Mouse (Mus musculus): ENCODE data around the gene Gm10282.

Gene Gm10282

DNA sequence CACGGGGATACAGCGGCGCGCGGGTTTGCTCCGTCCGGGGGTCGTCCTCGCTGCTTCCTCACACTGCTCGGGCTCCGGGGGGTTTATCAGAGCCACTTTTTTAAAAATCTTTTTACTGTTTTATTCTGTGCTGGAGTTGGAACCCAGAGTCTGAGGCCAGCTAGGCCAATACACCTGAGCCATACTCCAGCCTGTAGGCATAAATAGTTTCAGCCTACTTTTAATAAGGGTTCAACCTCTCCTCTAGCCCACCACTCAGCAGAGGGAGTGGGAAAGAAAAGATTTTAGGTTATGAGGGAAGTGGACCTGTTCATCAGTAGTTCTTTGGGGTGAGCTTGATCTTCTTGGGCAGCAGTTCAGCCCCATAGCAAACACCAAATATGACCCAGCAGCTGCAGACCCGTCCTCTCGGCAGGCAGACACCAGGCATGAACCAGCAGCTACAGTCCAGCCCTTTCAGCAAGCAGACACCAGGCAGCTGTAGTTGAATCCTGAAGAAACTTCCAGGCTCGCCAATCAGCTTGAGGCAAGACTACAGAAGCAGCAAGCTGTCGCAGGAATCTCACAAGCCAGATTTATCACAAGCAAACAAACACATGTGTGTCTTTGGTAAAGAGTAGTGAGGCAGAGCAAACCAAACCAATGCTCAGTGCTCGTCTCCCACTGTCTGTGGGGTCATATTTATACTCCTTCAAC lies at the start of gene Gm10282:
Gene Gm10282, minus strand, starts transcription at position 51 of the 696 bp plus-strand sequence.
- DNase-seq (ENCODE audit: low spot score in 2 of 2) = no peak

DNA sequence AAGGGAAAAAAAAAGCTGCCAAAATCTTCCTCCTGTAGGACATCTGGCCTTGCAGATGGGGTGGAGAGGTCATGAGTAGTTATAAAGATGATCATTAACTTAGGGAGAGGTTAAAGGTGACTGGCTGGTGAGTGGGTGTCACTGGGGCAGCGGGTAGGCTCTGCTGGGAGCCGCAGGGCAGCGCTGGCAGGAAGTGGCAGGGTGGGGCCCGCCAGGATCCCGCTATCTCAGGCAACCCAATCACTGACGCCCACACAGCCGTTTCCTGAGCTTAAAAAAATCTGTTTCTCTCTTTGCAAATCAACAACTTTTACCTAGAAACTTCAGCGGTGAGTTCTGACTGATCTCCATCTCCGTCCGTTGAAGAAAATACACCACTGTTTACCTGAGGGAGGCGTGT lies 49.2 kb upstream of the Gm10282 start:
- DNase-seq (ENCODE audit: low spot score in 2 of 2) = no peak

DNA sequence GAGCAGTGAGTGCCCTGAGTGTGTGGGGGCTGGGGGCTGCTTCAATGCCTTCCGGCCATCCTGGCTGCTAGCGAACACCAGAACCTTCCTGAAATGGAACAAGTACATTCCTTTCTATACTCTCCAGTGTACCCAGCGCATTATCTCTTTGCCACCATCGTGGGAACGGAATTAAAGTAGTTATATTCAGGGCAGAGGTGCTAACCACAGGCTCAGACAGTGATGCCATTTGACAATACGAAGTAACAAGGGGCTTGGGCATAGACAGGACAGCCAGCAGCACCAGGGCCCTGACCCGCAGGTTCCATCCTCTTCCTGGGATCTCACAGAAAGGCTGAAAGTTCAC lies 48.6 kb upstream of the Gm10282 start:
- no peak for DNase-seq (ENCODE audit: low spot score in 2 of 2)

DNA sequence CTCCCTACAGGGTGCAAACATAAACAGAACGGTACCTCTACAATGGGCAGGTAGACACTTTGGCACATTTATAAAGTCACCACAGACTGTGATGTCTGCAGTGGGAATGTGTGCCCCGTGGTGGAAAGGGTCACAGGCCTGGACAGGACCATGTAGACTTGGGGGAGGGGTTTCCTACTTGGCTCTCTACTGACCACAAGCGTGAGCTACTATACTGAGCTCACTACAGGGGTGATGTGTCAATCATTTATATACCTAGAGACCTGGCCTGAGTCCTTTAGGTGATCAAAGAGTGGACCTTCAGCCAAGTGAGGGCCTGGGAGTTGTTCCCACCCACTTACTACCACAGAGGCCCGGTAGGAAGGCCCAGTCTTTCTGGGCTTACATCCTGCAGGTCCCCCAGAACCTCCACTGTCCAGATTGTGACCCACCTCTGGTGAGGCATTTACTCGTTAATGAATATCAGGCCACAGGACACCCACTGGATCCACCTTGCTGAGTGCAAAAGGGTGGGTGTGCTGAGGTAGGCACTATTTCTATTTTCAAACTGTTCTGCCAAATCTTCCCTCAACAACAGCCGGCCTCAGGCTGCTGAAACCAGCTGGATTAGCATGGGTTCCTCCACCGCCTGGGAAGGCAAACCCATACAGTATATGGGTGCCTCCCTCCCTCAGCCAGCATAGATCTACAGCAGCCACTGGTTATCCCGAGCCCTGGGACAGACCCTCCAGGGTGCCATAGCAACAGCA lies 48.1 kb upstream of the Gm10282 start:
- peak; percentile 38 to 44 for DNase-seq (ENCODE audit: low spot score in 2 of 2)

DNA sequence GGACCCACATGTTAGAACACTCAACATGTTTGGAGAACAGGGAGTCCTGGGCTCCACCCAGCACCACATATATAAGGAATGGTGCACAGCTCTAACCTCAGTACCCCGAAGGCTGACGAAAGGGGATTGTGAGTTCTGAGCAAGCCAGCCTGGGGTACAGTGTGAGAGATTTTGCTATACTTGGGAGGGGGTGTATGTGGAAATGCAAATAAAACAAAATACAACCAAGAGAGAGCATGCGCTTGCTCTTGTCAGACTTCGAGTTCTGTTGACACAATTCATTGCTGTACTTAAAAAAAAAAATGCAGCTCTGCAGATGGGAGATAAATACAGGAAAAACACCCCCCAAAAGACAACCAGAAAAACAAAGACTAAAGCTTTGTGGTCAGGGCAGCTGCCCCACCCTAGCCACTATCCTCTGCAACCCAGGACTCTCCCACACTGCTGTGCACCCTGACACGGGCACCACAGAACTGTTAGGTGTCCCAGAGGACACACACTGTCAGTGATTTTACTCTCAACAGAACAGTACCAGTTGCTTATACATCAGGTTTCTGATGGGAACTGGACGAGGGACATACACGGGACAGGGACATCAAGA lies 46.4 kb upstream of the Gm10282 start:
- no peak for DNase-seq (ENCODE audit: low spot score in 2 of 2)

DNA sequence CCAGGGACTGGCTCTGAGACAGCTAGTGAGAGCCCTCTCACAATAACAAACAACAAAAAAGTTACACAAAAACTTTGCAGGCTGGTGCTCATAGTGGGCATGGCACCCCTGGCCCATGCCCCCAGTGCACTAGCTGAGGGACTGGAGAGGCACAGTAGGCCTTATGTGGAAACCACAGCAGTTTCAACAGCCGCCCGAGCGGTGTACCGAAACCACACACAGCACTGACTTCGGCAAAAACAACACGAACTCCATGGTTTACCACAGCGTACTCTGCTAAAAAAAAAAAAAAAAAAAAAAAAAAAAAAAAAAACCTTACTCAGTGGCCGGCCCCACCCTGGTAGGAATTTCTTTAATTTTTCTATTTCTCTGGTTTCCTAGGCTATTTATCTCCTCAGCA lies 45.7 kb upstream of the Gm10282 start:
- no peak for DNase-seq (ENCODE audit: low spot score in 2 of 2)

DNA sequence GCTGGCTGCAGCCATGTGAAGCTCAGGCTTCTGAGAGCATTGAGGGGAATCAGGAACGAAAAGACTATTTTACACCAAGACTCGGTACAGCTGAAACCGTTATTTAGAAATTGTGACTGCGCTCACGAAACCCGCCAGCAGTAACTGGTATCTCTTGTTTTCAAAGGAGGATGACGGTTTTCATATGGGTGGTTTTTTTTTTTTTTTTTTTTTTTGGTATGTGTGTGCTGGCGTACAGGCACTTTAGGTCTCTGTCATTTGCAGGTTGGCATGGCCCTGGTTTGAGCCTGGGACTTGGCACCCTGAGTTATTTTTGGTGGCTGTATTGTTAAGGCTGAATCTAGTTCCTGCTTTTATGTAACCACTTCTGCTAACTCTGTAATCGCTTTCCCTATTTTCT lies 44.8 kb upstream of the Gm10282 start:
- no peak for DNase-seq (ENCODE audit: low spot score in 2 of 2)

DNA sequence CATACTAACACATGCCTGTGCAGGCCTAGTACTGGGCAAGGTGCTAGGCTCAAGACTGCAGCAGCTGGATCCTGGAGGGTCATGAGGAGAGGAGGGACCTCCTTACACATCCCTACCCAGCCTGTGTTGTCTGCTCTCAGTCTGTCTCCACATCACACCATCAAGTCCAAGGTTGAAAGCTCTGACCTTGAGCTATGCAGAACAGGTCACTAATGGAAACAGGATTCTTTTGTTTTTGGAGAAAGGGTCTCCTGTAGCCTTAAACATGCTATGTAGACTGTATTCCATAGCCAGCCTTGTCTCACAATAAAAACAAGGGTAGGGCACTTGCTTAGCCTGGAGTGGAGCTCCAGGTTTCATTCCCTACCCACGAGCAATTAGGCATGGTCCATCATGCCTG lies 43.9 kb upstream of the Gm10282 start:
- DNase-seq (ENCODE audit: low spot score in 2 of 2) = no peak

DNA sequence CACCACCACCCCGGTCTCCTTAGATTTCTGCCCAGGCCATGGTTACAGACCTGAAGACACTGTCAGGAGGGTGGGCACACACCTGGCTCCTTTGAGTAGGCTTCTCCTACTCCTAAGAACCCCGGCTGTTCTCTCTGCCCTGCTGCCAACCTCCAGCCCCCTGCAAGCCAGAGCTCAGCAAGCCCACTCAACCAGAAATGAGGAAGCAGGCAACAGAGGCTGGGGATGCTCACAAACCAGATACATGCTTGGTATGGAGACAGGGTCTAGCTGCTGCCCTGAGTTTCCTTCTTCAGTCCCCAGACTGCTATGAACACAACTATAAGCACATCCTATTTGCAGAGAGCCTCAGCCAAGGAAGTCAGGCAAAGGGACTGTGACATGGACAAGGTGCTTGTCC lies 43.1 kb upstream of the Gm10282 start:
- no peak for DNase-seq (ENCODE audit: low spot score in 2 of 2)

DNA sequence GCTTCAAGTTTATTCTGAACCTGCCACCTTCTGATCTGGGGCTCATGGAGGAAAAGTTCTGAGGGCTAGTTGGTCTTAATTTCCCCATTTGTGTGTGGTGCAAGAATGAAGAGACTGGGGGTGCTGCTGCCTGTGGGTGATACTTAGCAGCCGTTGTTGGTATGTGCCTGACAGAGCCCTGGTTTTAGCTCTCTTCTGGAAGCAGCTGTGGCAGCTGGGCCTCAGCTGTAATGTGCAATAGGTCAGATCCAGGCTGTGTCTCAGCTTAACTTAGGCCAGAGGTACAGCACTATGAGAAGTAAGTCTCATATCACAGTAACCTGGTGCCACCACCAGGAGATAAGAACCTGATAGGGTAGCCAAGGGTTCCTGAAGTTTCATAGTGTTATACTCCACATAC lies 42.5 kb upstream of the Gm10282 start:
- no peak for DNase-seq (ENCODE audit: low spot score in 2 of 2)

DNA sequence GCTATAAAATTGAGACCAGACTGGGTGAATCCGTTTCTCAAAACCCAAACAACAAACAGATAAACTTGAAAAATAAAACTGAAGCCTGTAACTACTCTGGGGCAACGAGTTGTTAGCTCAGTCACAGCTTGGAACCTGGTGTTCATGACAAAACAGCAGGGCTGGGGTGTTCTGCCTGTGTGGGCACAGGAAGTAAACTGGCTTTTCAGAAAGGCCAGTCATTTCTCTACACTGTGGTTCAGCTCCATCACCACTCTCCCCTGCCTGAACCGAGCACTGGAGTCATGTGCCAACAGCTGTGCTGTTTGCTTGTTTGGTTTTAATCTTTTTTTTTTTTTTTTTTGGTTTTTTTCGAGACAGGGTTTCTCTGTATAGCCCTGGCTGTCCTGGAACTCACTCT lies 38.7 kb upstream of the Gm10282 start:
- no peak for DNase-seq (ENCODE audit: low spot score in 2 of 2)

DNA sequence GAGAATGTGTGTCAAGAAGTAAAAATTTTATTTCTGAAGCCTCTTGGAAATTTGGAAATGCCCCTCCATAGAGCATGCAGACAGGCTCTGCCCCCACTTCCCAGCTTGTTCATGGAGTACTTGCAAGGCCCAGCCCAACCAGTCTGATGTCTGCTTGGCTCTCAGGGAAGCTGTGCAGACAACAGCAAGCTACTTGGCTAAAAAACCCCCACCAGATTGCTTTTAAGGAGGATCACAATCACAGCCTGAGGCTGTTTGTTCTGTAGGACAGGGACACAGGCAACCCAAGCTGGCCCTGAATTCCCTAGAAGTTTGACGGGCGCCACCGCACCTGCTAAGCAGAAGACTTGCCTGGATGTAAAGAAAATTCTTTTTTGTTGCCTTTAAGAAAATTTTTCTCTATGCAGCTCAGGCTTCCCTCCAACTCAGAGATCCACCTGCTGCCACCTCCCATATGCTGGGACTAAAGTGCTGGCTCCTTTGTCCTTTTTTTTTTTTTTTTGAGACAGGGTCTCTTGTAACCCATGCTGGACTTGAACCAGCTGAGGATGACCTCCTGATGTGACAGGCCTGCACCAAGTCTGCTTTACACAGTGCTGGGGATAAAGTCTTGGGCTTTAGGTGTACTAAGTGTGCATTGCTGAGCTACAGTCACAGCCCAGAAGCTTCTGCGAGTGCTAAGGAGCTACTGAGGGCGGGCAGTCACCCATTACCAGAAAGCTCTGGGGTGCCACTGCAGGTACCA lies 37.7 kb upstream of the Gm10282 start:
- DNase-seq (ENCODE audit: low spot score in 2 of 2) = no peak

DNA sequence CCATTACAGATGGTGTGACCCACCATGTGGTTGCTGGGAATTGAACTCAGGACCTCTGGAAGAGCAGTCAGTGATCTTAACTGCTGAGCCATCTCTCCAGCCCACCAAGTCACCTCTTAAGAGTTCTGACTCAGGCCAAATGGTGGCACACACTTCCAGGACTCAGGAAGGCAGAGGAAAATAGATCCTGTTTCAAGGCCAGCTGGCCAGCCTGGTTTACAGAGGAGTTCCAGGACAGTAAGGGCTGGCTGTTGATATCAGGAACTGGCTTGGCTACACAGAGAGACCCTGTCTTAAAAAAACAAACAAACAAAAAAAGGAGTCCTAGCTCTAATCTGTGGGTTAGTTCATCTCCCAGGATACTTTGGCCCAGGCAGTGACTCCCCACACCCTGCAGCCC lies 32.0 kb upstream of the Gm10282 start:
- DNase-seq (ENCODE audit: low spot score in 2 of 2) = no peak

DNA sequence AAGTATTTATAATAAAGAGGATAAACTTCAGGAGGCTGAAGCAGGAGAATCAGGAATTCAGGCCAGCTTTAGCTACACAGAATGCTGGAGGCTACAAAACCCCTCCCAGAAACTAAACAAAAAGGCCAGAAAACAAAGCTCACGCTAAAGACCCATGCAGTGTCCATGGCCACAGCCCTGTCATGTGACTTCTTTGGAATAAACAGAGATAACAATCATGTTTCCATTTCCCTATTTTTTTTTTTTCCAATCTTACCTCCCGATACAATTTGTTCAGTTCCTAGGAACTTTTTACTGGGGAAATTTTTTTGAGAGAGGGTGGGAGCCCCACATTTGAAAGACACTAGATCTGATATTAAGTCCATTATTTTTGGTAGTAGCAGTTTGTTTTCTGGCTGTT lies 31.2 kb upstream of the Gm10282 start:
- no peak for DNase-seq (ENCODE audit: low spot score in 2 of 2)

DNA sequence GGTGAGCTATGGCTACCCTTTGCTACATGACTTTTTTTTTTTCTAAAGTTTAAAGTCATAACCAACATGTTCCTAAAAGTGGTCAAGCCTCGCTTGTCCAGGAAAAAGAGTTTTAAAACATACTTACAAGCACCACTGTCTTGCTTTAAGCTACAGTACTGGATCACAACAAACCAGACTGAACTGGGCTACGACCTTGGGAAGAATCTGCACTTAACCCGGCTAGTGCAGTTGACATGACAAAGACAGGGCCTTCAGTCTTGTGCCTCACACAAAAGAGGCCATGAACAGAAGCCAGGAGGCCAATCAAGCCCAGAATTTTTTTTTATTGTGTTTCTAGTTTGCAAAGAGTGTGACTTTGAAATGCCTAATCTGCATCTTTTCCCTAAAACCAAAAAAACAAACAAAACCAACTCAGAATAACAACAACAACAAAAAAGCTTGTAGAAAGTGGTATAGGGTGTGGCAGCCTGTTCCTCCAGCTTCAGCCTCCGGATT lies 29.1 kb upstream of the Gm10282 start:
- no peak for DNase-seq (ENCODE audit: low spot score in 2 of 2)

DNA sequence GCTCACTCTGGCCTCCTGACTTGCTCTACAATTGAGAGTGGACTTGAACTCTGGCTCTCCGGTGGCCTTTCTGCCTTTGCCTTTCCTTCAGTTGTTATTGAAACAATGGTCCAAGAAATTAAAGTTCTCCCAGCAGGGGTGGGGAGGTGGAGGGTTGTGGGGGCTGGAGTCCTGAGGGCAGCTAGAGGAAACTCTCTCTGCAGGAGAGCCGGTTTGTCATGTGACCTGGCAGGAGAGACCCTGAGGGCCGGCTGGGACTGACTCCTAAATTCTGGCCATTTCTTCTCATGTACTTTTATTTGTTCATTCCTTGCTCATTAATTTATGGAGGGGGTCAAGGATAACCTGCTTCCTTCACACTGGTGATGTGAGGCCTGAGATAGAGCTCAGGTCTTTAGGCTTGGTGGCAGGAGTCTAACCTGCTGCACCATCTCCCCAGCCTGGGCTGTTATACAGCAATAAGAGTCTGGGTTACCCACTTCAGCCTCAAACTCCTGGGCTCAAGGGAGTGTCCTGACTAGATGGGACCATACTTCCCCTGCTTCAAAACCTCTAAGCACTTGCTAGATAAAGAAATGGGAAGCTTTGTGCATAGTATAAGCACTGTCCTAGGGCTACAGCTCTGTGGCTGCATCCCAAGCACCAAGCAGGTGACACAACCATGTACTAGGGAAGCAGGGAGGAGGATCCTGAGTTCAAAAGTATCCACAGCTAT lies 28.5 kb upstream of the Gm10282 start:
- DNase-seq (ENCODE audit: low spot score in 2 of 2) = no peak

DNA sequence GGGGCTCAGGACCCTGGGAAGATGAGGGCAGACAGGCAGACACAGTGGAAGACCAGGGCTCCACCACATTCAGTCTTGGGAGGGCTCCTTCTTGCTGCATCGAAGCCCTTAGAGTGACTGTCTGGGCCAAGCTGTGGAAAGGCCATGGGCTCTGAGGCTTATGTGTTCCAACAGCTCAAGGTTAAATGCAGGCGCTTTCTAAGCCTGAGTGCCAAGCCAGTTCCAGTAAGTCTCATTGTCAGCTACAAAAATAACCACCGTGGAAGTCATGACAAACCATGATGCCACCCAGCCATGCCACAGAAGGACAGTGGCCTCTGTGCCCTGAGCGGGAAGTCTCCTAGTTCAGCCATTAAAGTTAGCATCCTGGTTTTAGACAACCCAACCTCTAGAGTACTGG lies 26.6 kb upstream of the Gm10282 start:
- DNase-seq (ENCODE audit: low spot score in 2 of 2) = no peak

DNA sequence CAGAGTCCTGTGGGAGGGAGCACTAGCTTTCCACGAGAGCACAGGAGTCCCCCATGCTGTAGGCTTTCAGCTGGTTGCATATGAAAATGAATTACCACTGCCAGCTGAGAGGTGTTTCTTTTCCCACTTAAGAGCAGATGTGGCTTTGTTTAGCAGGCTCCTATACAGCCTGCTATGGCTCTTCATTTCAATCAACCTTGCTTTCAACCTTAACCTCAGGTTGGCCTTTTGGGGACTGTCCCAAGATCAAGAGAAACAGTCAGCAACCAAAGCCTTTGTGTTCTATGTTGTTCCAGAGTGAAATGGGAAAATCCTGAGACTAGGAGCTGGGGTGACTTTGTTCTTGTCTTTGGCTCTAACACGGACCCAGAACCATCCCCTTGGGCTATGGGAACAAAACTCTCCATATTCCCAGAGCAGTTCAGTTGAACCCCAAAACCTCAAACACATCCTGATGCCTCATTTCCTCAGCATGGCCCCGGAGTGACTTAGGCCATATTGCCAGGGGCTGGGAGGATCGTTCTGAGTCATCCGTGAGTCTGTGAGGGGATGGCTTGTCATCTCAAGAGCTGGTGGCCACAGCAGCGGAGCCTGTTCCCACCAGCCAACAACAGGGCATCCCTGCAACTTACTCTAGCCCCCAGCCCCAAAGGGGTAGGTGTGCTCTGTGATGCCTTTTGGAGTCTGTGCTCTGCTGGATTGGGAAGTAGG lies 25.9 kb upstream of the Gm10282 start:
- no peak for DNase-seq (ENCODE audit: low spot score in 2 of 2)

DNA sequence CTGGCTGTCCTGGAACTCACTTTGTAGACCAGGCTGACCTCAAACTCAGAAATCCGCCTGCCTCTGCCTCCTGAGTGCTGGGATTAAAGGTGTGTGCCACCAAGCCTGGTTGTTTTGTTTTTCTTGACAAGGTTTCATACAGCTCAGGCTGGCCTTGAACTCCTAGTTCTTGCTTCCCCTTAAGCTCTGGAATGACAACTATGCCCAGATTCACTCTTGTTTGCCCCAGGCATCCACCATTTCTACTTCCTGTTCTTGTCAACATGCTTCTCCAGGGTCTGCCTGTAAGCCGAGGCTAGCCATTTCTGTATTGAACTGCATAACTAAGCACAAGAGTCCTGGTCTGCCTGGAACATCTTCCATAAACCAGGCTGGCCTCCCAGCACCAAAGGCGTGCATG lies 24.1 kb upstream of the Gm10282 start:
- no peak for DNase-seq (ENCODE audit: low spot score in 2 of 2)

DNA sequence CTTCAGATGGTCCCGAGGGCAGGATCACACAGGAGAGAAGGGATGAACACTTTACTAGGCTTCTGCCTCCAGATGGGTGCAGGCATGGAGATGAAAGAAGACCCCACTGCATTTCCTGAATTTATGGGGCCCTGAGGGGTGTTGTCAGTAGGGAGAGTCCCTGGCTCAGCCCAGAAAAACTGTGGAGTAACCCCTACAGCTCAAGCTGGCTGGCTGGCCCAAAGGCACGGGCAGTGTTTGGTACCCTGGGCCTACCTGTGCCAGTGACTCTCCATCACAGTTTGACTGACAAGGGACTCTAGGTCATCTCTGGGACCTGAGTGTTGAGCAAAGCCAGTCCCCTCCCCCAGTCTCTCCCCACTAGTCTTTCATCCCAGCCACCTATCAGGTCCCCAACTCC lies 19.6 kb upstream of the Gm10282 start:
- no peak for DNase-seq (ENCODE audit: low spot score in 2 of 2)

DNA sequence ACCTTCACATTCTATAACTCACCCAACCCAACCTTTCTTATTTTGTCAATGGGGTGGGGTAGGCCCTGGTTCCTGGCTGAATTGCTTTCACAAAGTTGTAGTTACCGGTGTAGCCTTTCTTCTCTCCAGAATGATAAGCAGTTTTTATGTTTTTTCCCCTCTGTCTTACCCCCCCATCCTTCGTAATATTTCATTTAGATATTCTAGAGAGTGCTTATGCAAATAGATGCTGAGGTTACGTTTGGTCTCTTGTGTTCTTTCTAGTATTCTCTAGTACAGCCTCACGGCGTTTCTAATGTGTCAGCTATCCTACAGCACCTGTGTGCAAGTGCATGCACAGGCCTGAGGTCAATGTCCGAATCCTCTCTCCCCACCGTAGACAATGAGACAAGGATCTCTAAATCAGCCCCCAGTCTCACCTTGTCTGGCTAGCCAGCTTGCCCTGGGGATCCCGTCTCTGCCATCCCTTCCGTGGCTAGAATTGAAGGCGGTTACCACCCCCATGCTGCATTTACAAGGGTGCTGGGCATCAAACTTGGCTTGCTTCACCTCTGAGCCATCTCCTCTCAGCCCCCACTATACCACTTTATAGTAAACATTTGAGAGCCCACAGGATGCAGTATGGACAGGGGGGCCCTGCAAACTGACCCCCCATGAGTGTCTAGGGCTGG lies 19.1 kb upstream of the Gm10282 start:
- no peak for DNase-seq (ENCODE audit: low spot score in 2 of 2)

All from right cerebral cortex, postnatal 10 days (tissue).